Mouse (Mus musculus): Measurements from ENCODE around the gene Rcan2. TPM values are rescaled to one million over a fixed set of nuclear protein-coding genes. Genes with fewer than 3 reads are reported as not detected.

Rcan2 gene
- polyA plus RNA-seq, 1 experiment = 96.2 TPM

DNA sequence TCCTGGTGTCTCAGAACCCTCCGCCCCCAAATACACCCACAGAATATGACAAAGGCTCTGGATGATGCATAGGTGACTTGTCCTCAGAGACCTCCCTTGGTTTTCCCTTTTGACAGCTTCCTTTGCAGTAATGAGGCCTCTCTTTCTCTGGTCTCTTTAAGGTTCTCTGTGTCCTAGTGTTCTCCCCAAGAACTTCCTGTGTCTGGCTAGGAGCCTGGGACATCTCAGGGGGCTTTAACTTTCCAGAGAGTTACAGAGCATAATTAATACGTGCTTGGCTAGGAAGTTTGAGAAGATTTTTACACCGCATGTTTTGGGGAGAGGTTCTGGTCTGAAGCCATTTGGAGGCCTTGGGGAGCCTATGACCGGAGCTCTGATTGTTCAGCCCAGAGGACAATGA lies 128.7 kb downstream of the Rcan2 start:
- TF ChIP-seq CTCF (IDR thresholded peaks at IDR 0.05; ENCODE audit: borderline replicate concordance, extremely low read depth, insufficient read depth, insufficient read length) = no peak
- no peak for TF ChIP-seq POLR2A (IDR thresholded peaks at IDR 0.05; ENCODE audit: borderline replicate concordance, extremely low read depth, insufficient read depth, insufficient read length, poor library complexity, severe bottlenecking)
- DNase-seq (ENCODE audit: low read depth) = no peak

DNA sequence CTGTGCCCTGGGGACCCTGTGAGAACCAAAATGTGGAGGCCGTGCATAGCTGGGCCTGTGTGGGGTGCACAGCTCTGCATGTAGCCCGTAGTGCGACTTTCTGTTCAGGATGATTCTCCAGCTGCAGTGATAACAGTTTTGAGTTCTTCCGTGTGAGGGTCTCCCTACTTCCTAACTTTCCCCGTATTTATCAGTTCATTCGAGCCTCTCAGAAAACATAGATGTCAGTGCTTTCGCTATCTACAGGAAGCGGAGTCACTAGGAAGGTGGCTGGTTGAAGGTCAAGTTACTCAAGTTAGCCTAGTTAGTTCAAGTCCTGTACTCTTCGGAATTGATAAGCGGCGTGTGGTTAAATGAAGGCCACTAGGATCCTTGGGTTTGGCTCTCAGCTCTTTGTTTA lies 130.6 kb downstream of the Rcan2 start:
- DNase-seq (ENCODE audit: low read depth) = no peak
- TF ChIP-seq POLR2A (IDR thresholded peaks at IDR 0.05; ENCODE audit: borderline replicate concordance, extremely low read depth, insufficient read depth, insufficient read length, poor library complexity, severe bottlenecking) = no peak
- TF ChIP-seq CTCF (IDR thresholded peaks at IDR 0.05; ENCODE audit: borderline replicate concordance, extremely low read depth, insufficient read depth, insufficient read length) = no peak

DNA sequence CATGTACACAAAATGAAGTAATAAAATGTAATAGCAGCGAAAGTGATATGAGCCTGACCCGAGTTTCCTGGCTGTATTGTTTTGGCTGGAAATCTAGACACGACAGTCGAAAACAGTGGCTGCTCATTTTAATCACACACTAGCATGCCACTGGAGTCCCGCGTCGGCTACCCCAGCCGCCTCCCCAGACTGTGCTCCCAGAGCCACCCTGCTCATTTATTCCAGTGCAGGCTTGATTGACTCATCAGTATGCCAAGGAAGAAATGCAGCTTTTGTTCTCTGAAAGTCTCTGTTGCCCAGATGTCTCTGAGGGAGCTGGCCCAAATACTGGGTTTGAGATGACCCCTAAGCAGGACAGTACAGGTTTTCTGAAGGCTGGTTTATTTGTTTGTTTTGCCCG lies 132.9 kb downstream of the Rcan2 start:
- peak; percentile 40 for DNase-seq (ENCODE audit: low read depth)
- TF ChIP-seq CTCF (IDR thresholded peaks at IDR 0.05; ENCODE audit: borderline replicate concordance, extremely low read depth, insufficient read depth, insufficient read length) (no peak), POLR2A (IDR thresholded peaks at IDR 0.05; ENCODE audit: borderline replicate concordance, extremely low read depth, insufficient read depth, insufficient read length, poor library complexity, severe bottlenecking) (no peak)

DNA sequence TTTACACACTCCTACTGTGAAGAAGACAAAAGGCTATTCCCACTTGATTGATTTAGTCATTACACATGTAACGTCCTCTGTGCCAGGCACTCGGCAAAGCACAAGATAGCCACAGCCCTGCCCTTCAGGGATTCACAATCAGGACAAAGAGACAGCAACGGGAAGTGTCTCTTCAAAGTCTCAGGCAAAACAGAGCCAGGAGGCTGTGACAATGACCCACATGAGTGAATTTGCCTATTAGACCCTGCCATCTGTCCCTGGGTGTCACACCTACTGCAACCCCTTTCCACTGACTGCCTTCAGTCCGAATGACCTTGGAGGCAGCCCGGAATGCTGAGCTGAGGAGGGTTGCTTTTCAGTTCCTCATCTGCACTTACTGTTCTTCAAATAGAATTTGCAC lies 151.1 kb downstream of the Rcan2 start:
- DNase-seq (ENCODE audit: low read depth) = peak; percentile 80
- TF ChIP-seq POLR2A (IDR thresholded peaks at IDR 0.05; ENCODE audit: borderline replicate concordance, extremely low read depth, insufficient read depth, insufficient read length, poor library complexity, severe bottlenecking) = no peak
- TF ChIP-seq CTCF (IDR thresholded peaks at IDR 0.05; ENCODE audit: borderline replicate concordance, extremely low read depth, insufficient read depth, insufficient read length) = no peak

DNA sequence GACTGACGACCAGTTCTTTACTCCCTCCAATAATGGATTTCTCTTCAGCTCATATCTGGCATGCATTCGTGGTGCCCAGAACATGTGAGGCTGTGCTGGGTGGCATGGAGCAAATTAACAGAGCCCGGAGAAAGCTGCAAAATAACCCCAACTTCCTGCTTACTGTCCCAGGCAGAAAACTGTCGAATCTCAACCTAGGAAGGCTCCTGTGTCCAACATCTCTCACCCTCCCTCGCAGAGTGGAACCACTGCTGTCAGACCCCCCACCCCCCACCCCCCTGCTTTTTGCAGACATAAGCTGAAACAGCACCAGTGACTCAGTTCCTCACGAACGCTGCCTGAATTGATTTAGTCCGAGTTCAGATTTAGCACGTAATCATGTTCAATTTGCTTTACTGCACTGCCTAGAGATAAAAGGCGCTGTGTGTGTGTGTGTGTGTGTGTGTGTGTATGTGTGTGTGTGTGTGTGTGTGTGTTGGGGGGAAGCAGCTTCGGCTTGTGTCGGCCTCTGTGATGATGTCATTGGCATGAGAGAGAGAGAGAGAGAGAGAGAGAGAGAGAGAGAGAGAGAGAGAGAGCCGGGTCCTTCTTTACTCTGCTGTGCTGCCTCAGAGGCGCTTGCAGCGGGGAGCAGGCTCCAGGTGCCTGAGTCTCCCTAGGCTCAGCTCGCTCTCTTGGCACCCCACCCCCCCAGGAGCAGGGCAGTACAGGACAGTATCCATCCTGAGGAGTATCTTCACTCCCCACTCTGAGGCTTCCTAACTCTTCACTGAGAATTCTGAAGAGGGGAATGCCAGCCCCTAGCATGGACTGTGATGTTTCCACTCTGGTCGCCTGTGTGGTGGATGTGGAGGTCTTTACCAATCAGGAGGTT lies 151.7 kb downstream of the Rcan2 start:
- DNase-seq (ENCODE audit: low read depth) = peak; percentile 84
- TF ChIP-seq CTCF (IDR thresholded peaks at IDR 0.05; ENCODE audit: borderline replicate concordance, extremely low read depth, insufficient read depth, insufficient read length) = no peak
- peak; percentile 30; the same call in 1 of the 2 replicates for TF ChIP-seq POLR2A (IDR thresholded peaks at IDR 0.05; ENCODE audit: borderline replicate concordance, extremely low read depth, insufficient read depth, insufficient read length, poor library complexity, severe bottlenecking)

DNA sequence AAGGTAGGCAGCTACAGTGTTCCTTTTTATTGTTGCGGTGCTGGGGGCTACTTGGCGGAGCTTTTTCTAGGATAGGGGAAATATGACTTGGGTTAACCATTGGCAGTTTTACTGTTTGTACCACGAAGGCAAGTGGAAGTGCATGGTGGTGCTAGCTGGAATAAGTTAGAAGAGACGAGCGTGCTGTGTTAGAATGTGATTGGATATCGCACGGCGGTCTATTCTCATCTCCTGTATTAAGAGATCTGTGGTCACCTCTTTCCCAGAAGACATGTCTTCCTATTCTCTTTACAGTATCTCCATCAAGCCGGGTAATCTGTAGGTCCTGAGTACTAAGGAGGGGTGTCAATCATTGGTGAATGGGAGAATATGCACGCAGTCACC lies 152.4 kb downstream of the Rcan2 start:
- TF ChIP-seq POLR2A (IDR thresholded peaks at IDR 0.05; ENCODE audit: borderline replicate concordance, extremely low read depth, insufficient read depth, insufficient read length, poor library complexity, severe bottlenecking) (no peak), CTCF (IDR thresholded peaks at IDR 0.05; ENCODE audit: borderline replicate concordance, extremely low read depth, insufficient read depth, insufficient read length) (no peak)
- DNase-seq (ENCODE audit: low read depth) = no peak

DNA sequence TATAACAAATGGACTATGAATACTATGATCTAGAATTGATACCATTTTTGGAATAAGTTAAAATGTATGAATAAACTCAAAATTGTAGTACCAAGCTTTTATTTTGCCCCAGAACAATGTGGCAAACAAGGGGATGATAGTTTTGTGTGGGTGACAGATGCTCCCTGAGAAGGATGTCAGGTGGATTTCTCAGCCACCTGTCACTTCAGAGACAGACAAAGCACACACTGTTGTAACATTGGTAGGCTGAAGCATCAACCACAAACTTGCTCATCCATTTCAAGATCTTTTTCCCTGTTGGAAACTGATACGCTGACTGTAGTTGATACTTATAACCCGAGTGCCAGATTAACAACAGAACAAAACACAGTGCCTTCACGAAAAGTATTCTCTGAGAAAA lies 158.6 kb downstream of the Rcan2 start:
- TF ChIP-seq CTCF (IDR thresholded peaks at IDR 0.05; ENCODE audit: borderline replicate concordance, extremely low read depth, insufficient read depth, insufficient read length) = no peak
- no peak for TF ChIP-seq POLR2A (IDR thresholded peaks at IDR 0.05; ENCODE audit: borderline replicate concordance, extremely low read depth, insufficient read depth, insufficient read length, poor library complexity, severe bottlenecking)
- no peak for DNase-seq (ENCODE audit: low read depth)

DNA sequence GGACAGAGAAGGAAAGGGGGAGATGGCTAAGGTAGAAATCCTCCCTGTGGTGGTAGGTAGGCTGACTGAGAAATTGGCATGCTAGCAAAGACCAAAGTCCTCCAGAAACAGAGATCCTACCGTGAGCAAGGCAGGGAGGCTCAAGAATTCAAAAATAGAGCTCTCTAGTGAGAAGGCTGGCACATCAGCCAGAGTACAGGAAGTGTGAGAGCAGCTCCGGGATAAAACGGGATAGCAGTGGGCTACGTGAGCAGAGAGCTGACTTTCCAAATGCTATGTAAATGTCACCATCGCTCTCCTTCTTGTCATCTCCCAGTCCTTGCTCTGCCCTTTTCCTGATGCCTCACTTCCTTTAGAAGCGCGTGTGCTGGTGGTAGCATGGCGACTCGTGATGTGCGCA lies 168.8 kb downstream of the Rcan2 start:
- no peak for TF ChIP-seq POLR2A (IDR thresholded peaks at IDR 0.05; ENCODE audit: borderline replicate concordance, extremely low read depth, insufficient read depth, insufficient read length, poor library complexity, severe bottlenecking)
- TF ChIP-seq CTCF (IDR thresholded peaks at IDR 0.05; ENCODE audit: borderline replicate concordance, extremely low read depth, insufficient read depth, insufficient read length) = no peak
- no peak for DNase-seq (ENCODE audit: low read depth)

DNA sequence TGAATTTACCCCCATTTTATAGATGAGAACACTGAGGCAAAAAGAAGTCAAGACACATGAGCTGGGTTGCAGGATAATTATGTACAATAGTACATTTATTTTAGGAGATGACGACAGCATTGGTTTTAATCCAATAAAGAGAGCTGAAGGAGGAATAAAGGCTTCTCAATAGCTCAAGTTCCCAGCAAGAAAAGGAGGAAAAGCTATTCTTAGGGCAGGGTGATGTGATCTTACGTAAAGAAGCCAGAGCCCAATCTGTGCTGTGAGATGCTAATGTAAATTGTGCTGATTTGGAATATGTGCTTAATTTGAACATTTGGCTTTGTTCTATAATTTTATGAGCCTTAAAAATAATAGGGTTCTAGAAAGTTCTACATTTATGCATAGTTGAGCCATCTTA lies 176.4 kb downstream of the Rcan2 start:
- no peak for DNase-seq (ENCODE audit: low read depth)
- TF ChIP-seq POLR2A (IDR thresholded peaks at IDR 0.05; ENCODE audit: borderline replicate concordance, extremely low read depth, insufficient read depth, insufficient read length, poor library complexity, severe bottlenecking) (no peak), CTCF (IDR thresholded peaks at IDR 0.05; ENCODE audit: borderline replicate concordance, extremely low read depth, insufficient read depth, insufficient read length) (no peak)

DNA sequence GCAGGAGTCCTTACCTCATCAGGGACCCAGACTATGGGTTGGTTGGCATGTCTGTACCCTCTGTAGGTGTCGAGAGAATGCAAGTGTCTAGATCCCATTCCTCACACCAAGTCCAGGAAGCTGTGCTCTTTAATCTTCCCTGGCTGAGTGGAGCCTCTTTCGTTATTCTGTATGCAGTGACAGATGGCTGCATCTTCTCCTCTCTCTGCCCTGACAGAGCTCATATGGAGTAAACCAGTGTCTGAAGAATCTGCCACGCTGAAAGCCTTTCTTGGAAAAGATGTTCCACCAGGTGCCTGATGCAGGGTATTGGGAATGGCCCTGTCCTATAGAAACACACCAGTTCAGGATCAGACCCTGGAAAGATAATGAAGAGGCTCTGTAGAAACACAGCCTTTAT lies 178.8 kb downstream of the Rcan2 start:
- TF ChIP-seq CTCF (IDR thresholded peaks at IDR 0.05; ENCODE audit: borderline replicate concordance, extremely low read depth, insufficient read depth, insufficient read length) (no peak), POLR2A (IDR thresholded peaks at IDR 0.05; ENCODE audit: borderline replicate concordance, extremely low read depth, insufficient read depth, insufficient read length, poor library complexity, severe bottlenecking) (no peak)
- no peak for DNase-seq (ENCODE audit: low read depth)

DNA sequence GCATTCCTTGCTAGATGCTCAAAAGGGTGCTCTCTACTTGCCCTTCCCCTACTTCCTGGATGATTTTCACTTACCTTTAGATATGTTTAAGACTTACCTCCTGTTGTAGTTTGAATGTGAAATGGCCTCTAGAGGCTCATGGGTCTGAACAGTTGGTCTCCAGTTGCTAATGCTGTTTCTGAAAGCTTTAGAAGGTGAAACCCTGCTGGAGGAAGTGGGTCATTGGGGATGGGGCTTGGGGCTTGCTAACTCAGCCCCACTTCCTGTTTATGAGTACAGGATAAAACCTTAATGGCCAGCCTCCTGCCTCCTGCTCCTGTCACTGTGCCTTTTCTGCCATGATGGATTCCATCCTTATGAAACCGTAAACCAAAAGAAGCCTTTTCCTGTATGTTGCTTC lies 181.4 kb downstream of the Rcan2 start:
- TF ChIP-seq CTCF (IDR thresholded peaks at IDR 0.05; ENCODE audit: borderline replicate concordance, extremely low read depth, insufficient read depth, insufficient read length) (no peak), POLR2A (IDR thresholded peaks at IDR 0.05; ENCODE audit: borderline replicate concordance, extremely low read depth, insufficient read depth, insufficient read length, poor library complexity, severe bottlenecking) (no peak)

DNA sequence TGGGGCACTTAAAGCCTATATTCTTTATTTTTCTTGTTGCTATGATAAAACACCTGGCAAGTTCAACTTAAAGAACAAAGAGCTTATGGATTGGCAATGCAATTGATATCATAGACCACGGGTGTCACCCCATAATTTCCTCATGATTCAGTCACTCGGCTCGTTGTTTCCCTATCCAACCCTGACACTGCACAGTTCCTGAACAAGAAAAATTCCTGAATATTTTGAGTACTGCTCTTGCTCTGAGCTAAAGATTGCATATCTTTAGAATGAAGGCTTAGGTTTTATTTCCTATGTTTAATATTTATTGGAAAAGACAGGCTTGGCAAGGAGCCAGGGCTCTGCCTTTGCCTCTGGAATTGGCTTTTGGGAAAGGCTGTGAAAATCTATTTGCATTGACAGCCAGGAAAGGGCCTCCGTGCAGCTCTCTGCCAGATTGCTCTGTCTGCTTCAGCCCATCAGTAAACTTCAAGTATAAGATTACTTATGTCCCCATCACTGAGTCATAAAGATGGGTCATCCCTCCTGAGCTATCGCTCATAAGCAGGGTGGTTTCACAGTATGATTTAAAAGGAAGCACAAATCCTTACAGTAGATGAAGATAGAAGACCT lies 188.3 kb downstream of the Rcan2 start:
- TF ChIP-seq CTCF (IDR thresholded peaks at IDR 0.05; ENCODE audit: borderline replicate concordance, extremely low read depth, insufficient read depth, insufficient read length) (no peak), POLR2A (IDR thresholded peaks at IDR 0.05; ENCODE audit: borderline replicate concordance, extremely low read depth, insufficient read depth, insufficient read length, poor library complexity, severe bottlenecking) (no peak)
- DNase-seq (ENCODE audit: low read depth) = peak; percentile 69

More for the DNA sequence above, 181.4 kb downstream of the Rcan2 start:
- no peak for DNase-seq (ENCODE audit: low read depth)
